ENCODE assay signal across 13 mouse cellular contexts in genomic region chr1:128360601-128361000, GRCm38 (mm10). TPM values are rescaled to one million over a fixed set of nuclear protein-coding genes. Genes with fewer than 3 reads are reported as not detected.
DNase-seq lines count a peak whose midpoint lies in the region; ATAC-seq and TF ChIP-seq lines count a peak whose summit lies in the region.
"Had no signal": no experiment of that assay in that cellular context is flagged by ENCODE, and none has a peak within 500 bp of the region (broad histone marks: within the 10 kb centered on the region; RNA-seq: fewer than 3 reads in every experiment).

No protein-coding gene starts in this region.

- no peak overlapping the region for H3K4me2 ChIP-seq in midbrain, embryonic 15.5 days

- no peak overlapping the region for H3K27ac ChIP-seq in cerebellum, adult 2 months (ENCODE audit: insufficient read depth, low read length)
- H3K27ac ChIP-seq in midbrain, embryonic 15.5 days, result no peak overlapping the region

- ATAC-seq in monocyte, adult 5-6 weeks (replicated peaks; ENCODE audit: insufficient number of reproducible peaks, low FRiP score, low TSS enrichment, poor library complexity, severe bottlenecking), result no peak
- no peak for ATAC-seq in midbrain, embryonic 15.5 days (replicated peaks)

- no peak for TF ChIP-seq POLR2A in cerebellum, adult 2 months (IDR thresholded peaks at IDR 0.05; ENCODE audit: borderline replicate concordance, insufficient read depth, low read length)

- no peaks in the 10 kb centered on the region for H3K9me3 ChIP-seq in midbrain, embryonic 15.5 days
- H3K9me3 ChIP-seq: megakaryocyte, embryonic 14.5 days had no signal

- WGBS in cerebellum, adult 2 months, result 1% methylated on average over 2 of the region's 2 CpGs
- 74% methylated on average over 2 of the region's 2 CpGs for WGBS in midbrain, embryonic 15.5 days

- H3K9ac ChIP-seq in midbrain, embryonic 15.5 days, result no peak overlapping the region

- H3K36me3 ChIP-seq in midbrain, embryonic 15.5 days (replicated peaks), result 0 out of 2 replicates have a peak, but pooled peaks cover 8% of the 10 kb centered on the region

- H3K27me3 ChIP-seq in cerebellum, adult 2 months (ENCODE audit: control insufficient read depth, insufficient read depth, low read length), result no peaks in the 10 kb centered on the region
- H3K27me3 ChIP-seq in midbrain, embryonic 15.5 days (replicated peaks), result no peaks in the 10 kb centered on the region
- H3K27me3 ChIP-seq: megakaryocyte, embryonic 14.5 days had no signal

- TF ChIP-seq CTCF in cerebellum, adult 2 months (IDR thresholded peaks at IDR 0.05; ENCODE audit: borderline replicate concordance, insufficient read depth, low read depth, low read length), result no peak

- peak; percentile 39 for DNase-seq in layer of hippocampus, adult 11-12 months (ENCODE audit: low spot score)
- DNase-seq in layer of hippocampus, postnatal 10 days (ENCODE audit: low spot score in 2 of 2), result no peak
- DNase-seq in cerebellum, adult 2 months, result peak; percentile 66 to 82
- peak; percentile 31 for DNase-seq in layer of hippocampus, adult 9-10 months (ENCODE audit: low spot score)
- DNase-seq in right cerebral cortex, postnatal 10 days (ENCODE audit: low spot score in 2 of 2), result peak; percentile 58 to 75
- no peak for DNase-seq in testis, postnatal 14 days (ENCODE audit: low spot score)
- DNase-seq: adrenal gland, postnatal 14 days; heart, postnatal 36 days; kidney, adult 8-10 months had no signal

- H3K4me1 ChIP-seq in cerebellum, adult 2 months (ENCODE audit: control insufficient read depth, insufficient read depth, low read length), result no peaks in the 10 kb centered on the region; the same call in 1 of the 2 replicates
- H3K4me1 ChIP-seq in midbrain, embryonic 15.5 days, result peaks cover 17% of the 10 kb centered on the region; the same call in 1 of the 2 replicates

- H3K4me3 ChIP-seq in cerebellum, adult 2 months (replicated peaks; ENCODE audit: insufficient read depth, low read depth, low read length), result no peak overlapping the region
- H3K4me3 ChIP-seq in midbrain, embryonic 15.5 days, result no peak overlapping the region

RNA-seq across cellular contexts. Expression of gene Mcm6, which starts 1.1 kb away (rescaled TPM):
- total RNA-seq in layer of hippocampus, postnatal 10 days (2021), result 10 to 100 TPM; 18.6 to 20.6 TPM
- 4.5 and 5.1 TPM in 2 replicates for polyA plus RNA-seq in cerebellum, adult 2 months (2012; rRNA removed)
- 50.1 to 76.0 TPM (median 57.7 TPM) in 3 replicates for total RNA-seq in monocyte, adult 5-6 weeks (2017)
- 52.6 and 59.2 TPM in 2 replicates for polyA plus RNA-seq in midbrain, embryonic 15.5 days (2015; fragmentation: Nextera tagmentation; extraction: Ambion mirVana)

RNA-seq across cellular contexts. Expression of gene Lct, which starts 32.5 kb away (rescaled TPM):
- total RNA-seq in layer of hippocampus, postnatal 10 days (2021), result 10 to 100 TPM; 16.6 to 20.2 TPM
- 0.27 and 0.33 TPM in 2 replicates for polyA plus RNA-seq in cerebellum, adult 2 months (2012; rRNA removed)
- total RNA-seq in monocyte, adult 5-6 weeks (2017), result not detected in 3 replicates
- polyA plus RNA-seq in midbrain, embryonic 15.5 days (2015; fragmentation: Nextera tagmentation; extraction: Ambion mirVana), result 0.10 and 0.20 TPM in 2 replicates
- total RNA-seq: gastrocnemius, adult 18-20 months; heart, postnatal 36 days had no signal

RNA-seq across cellular contexts. Expression of gene Dars, which starts 56.6 kb away (rescaled TPM):
- total RNA-seq in layer of hippocampus, postnatal 10 days (2021), result 10 to 100 TPM; 70.2 to 77.2 TPM
- polyA plus RNA-seq in cerebellum, adult 2 months (2012; rRNA removed), result 44.8 and 45.4 TPM in 2 replicates
- total RNA-seq in monocyte, adult 5-6 weeks (2017), result 92.1 to 108 TPM (median 101 TPM) in 3 replicates
- 105 and 106 TPM in 2 replicates for polyA plus RNA-seq in midbrain, embryonic 15.5 days (2015; fragmentation: Nextera tagmentation; extraction: Ambion mirVana)

Comparison
In these comparisons a context has a peak if more than half of its experiments do, and no peak if none do; other contexts are left out.
1. DNase-seq: peak in layer of hippocampus, adult 11-12 months (single experiment), cerebellum, adult 2 months (2 of 2), layer of hippocampus, adult 9-10 months (single experiment) and right cerebral cortex, postnatal 10 days (2 of 2); none in layer of hippocampus, postnatal 10 days (0 of 2) and testis, postnatal 14 days (single experiment).
2. RNA of gene Lct, which starts 32.5 kb away (total RNA-seq): 16.6 to 20.2 TPM in layer of hippocampus, postnatal 10 days; not detected in monocyte, adult 5-6 weeks; every median in the first group is over 10 times any median in the second.